8 mouse cellular contexts compared by ENCODE assay signal in the genomic region with DNA sequence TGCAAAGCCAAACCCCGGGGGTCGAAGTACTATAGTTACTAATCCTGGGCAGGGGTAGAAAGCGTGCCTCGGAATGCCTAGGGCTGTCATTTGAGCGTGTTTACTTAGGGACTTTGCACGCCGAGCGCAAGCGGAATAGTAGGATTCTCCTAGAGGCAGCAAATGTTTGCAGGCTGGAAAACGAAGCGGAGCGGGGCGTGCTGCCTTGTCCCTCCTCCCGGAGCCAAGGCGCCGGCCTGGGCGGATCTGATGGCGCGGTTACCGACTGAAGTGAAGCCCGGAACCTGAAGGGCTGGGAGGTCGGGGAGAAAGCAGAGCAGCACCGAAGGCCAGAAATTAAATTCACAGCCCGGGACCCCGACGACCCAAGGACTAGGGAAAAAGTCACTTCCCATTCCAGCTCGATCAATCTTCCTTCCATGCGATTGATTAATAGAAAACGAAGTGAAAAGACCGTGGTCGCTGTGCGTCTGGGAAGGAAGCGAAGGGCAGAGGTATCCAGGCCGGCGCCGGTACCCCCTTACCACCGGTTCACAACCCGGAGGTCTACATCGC. TPM values are rescaled to one million over a fixed set of nuclear protein-coding genes. Genes with fewer than 3 reads are reported as not detected.
A peak's percentile ranks its signal among the peaks of the same experiment; 100 is the strongest.
DNase-seq lines count a peak whose midpoint lies in the region; ATAC-seq and TF ChIP-seq lines count a peak whose summit lies in the region.

No protein-coding gene starts in this region.

- H3K27me3 ChIP-seq in liver, embryonic 14.5 days (ENCODE audit: control insufficient read depth, insufficient read depth, low read length) = peaks cover 99% of the 10 kb centered on the region
- peaks cover 71% of the 10 kb centered on the region for H3K27me3 ChIP-seq in stomach, embryonic 15.5 days (replicated peaks)

- intact Hi-C loops in heart, postnatal 10 days (cut with DNase I) = no loop called here

- no peak overlapping the region for H3K27ac ChIP-seq in liver, embryonic 14.5 days
- no peak overlapping the region for H3K27ac ChIP-seq in stomach, embryonic 15.5 days

- no peak for TF ChIP-seq POLR2A in lung, adult 2 months (IDR thresholded peaks at IDR 0.05; ENCODE audit: borderline replicate concordance, extremely low read depth, low read depth, low read length)

- TF ChIP-seq EP300 in liver, embryonic 14.5 days (IDR thresholded peaks at IDR 0.05; ENCODE audit: low read depth) = no peak

- H3K4me3 ChIP-seq in lung, adult 2 months (replicated peaks; ENCODE audit: extremely low read depth, low read depth, low read length) = peak overlapping the region; percentile 60
- H3K4me3 ChIP-seq in liver, embryonic 14.5 days (ENCODE audit: insufficient read depth in 1 of 2, low read depth in 2 of 2, low read length in 2 of 2) = peak overlapping the region; percentile 6 to 18; a peak in 1 of 4 replicates
- peak overlapping the region; percentile 20 for H3K4me3 ChIP-seq in stomach, embryonic 15.5 days (replicated peaks)

- H3K9me3 ChIP-seq in liver, embryonic 14.5 days (ENCODE audit: control insufficient read depth, low read length) = no peaks in the 10 kb centered on the region
- no peaks in the 10 kb centered on the region for H3K9me3 ChIP-seq in stomach, embryonic 15.5 days

- ATAC-seq in liver, embryonic 14.5 days (ENCODE audit: insufficient read depth) = no peak
- no peak for ATAC-seq in stomach, embryonic 15.5 days (ENCODE audit: insufficient read depth, low FRiP score, low read depth)
- no peak for ATAC-seq in erythroid progenitor cell, adult 5-6 weeks (replicated peaks; ENCODE audit: low FRiP score, poor library complexity, severe bottlenecking)

- no peak overlapping the region for H3K9ac ChIP-seq in liver, embryonic 14.5 days (replicated peaks)
- no peak overlapping the region for H3K9ac ChIP-seq in stomach, embryonic 15.5 days

- 2% methylated on average over 39 of the region's 39 CpGs for WGBS in lung, adult 2 months
- under 1% methylated on average over 39 of the region's 39 CpGs for WGBS in liver, embryonic 14.5 days (ENCODE audit: insufficient replicate concordance)
- WGBS in stomach, embryonic 15.5 days = under 1% methylated on average over 39 of the region's 39 CpGs

- no peaks in the 10 kb centered on the region for H3K4me1 ChIP-seq in lung, adult 2 months (ENCODE audit: control insufficient read depth, insufficient read depth, low read length)
- H3K4me1 ChIP-seq in liver, embryonic 14.5 days (replicated peaks; ENCODE audit: control insufficient read depth in 2 of 2, insufficient read depth in 2 of 2, low read length in 1 of 2) = no peaks in the 10 kb centered on the region
- H3K4me1 ChIP-seq in stomach, embryonic 15.5 days = peaks cover 24% of the 10 kb centered on the region

- TF ChIP-seq CTCF in lung, adult 2 months (IDR thresholded peaks at IDR 0.05; ENCODE audit: insufficient read depth, low read length) = no peak
- no peak for TF ChIP-seq CTCF in liver, embryonic 14.5 days (IDR thresholded peaks at IDR 0.05; ENCODE audit: low read depth)

- no peak for DNase-seq in lung, adult 2 months
- no peak for DNase-seq in lung, postnatal 25 days (ENCODE audit: low spot score)
- peak; percentile 71 for DNase-seq in embryo, embryonic 10 days (ENCODE audit: low spot score)
- DNase-seq in heart, postnatal 10 days = peak; percentile 42 to 49
- DNase-seq in liver, embryonic 14.5 days (ENCODE audit: low read depth in 3 of 3, low spot score in 3 of 3) = no peak
- no peak for DNase-seq in frontal cortex, postnatal 14 days (ENCODE audit: low spot score in 2 of 2)

- peak overlapping the region; percentile 51; the same call in 1 of the 2 replicates for H3K4me2 ChIP-seq in liver, embryonic 14.5 days (ENCODE audit: low read depth)
- H3K4me2 ChIP-seq in stomach, embryonic 15.5 days = peak overlapping the region; percentile 47

- H3K36me3 ChIP-seq in liver, embryonic 14.5 days (replicated peaks; ENCODE audit: control insufficient read depth, insufficient read depth, low read depth) = no peaks in the 10 kb centered on the region
- H3K36me3 ChIP-seq in stomach, embryonic 15.5 days = no peaks in the 10 kb centered on the region

RNA-seq across cellular contexts. Expression of gene 4930412O13Rik, which starts 1.4 kb away (rescaled TPM):
- not detected in 2 replicates for polyA plus RNA-seq in lung, adult 2 months (2012; rRNA removed)
- not detected for total RNA-seq in heart, postnatal 10 days (2021)
- polyA plus RNA-seq in liver, embryonic 14.5 days (2012; rRNA removed) = not detected in 2 replicates
- not detected in 2 replicates for polyA plus RNA-seq in liver, embryonic 14.5 days (2014; fragmentation: Nextera tagmentation; extraction: Ambion mirVana)
- polyA plus RNA-seq in stomach, embryonic 15.5 days (2015; fragmentation: Nextera tagmentation; extraction: Ambion mirVana) = not detected in 2 replicates
- not detected in 2 replicates for total RNA-seq in erythroid progenitor cell, adult 5-6 weeks (2015; ENCODE audit: low replicate concordance)
- not detected in 2 replicates for total RNA-seq in erythroid progenitor cell, adult 5-6 weeks (2017; ENCODE audit: low replicate concordance)

RNA-seq across cellular contexts. Expression of gene 9230102O04Rik, which starts 6.9 kb away (rescaled TPM):
- polyA plus RNA-seq in lung, adult 2 months (2012; rRNA removed) = not detected in 2 replicates
- not detected for total RNA-seq in heart, postnatal 10 days (2021)
- polyA plus RNA-seq in liver, embryonic 14.5 days (2012; rRNA removed) = not detected in 2 replicates
- not detected in 2 replicates for polyA plus RNA-seq in liver, embryonic 14.5 days (2014; fragmentation: Nextera tagmentation; extraction: Ambion mirVana)
- polyA plus RNA-seq in stomach, embryonic 15.5 days (2015; fragmentation: Nextera tagmentation; extraction: Ambion mirVana) = not detected in 2 replicates
- not detected in 2 replicates for total RNA-seq in erythroid progenitor cell, adult 5-6 weeks (2015; ENCODE audit: low replicate concordance)
- total RNA-seq in erythroid progenitor cell, adult 5-6 weeks (2017; ENCODE audit: low replicate concordance) = not detected in 2 replicates

RNA-seq across cellular contexts. Expression of gene Gata3, which starts 7.4 kb away (rescaled TPM):
- polyA plus RNA-seq in lung, adult 2 months (2012; rRNA removed) = 12.3 and 13.9 TPM in 2 replicates
- under 1 TPM; 0.86 to 0.92 TPM for total RNA-seq in heart, postnatal 10 days (2021)
- 0.16 and 0.30 TPM in 2 replicates for polyA plus RNA-seq in liver, embryonic 14.5 days (2012; rRNA removed)
- 0.38 and 0.63 TPM in 2 replicates for polyA plus RNA-seq in liver, embryonic 14.5 days (2014; fragmentation: Nextera tagmentation; extraction: Ambion mirVana)
- 4.5 and 4.6 TPM in 2 replicates for polyA plus RNA-seq in stomach, embryonic 15.5 days (2015; fragmentation: Nextera tagmentation; extraction: Ambion mirVana)
- 3.6 and 28.5 TPM in 2 replicates for total RNA-seq in erythroid progenitor cell, adult 5-6 weeks (2015; ENCODE audit: low replicate concordance)
- 0.08 TPM in 1 of 2 replicates, not detected in the other for total RNA-seq in erythroid progenitor cell, adult 5-6 weeks (2017; ENCODE audit: low replicate concordance)

Comparison
In these comparisons a context has a peak if more than half of its experiments do, and no peak if none do; other contexts are left out.
1. DNase-seq: peak in embryo, embryonic 10 days (single experiment) and heart, postnatal 10 days (2 of 2); none in lung, adult 2 months (single experiment), lung, postnatal 25 days (single experiment), liver, embryonic 14.5 days (0 of 3) and frontal cortex, postnatal 14 days (0 of 2).
2. Peak in every context shown above with its lines, with median percentiles within 50 percentile points of each other: H3K4me3 ChIP-seq.